Mouse (Mus musculus): ENCODE data around the gene 2810021J22Rik. TPM values are rescaled to one million over a fixed set of nuclear protein-coding genes. Genes with fewer than 3 reads are reported as not detected.
"Not testable (repeated sequence)": the region's sequence is repeated elsewhere in the genome, so short reads cannot be mapped to it uniquely, and the experiment has no call there.

Gene 2810021J22Rik
- 9.4 and 10.4 TPM in 2 replicates for polyA plus RNA-seq (2014; fragmentation: Nextera tagmentation; extraction: Ambion mirVana)

DNA sequence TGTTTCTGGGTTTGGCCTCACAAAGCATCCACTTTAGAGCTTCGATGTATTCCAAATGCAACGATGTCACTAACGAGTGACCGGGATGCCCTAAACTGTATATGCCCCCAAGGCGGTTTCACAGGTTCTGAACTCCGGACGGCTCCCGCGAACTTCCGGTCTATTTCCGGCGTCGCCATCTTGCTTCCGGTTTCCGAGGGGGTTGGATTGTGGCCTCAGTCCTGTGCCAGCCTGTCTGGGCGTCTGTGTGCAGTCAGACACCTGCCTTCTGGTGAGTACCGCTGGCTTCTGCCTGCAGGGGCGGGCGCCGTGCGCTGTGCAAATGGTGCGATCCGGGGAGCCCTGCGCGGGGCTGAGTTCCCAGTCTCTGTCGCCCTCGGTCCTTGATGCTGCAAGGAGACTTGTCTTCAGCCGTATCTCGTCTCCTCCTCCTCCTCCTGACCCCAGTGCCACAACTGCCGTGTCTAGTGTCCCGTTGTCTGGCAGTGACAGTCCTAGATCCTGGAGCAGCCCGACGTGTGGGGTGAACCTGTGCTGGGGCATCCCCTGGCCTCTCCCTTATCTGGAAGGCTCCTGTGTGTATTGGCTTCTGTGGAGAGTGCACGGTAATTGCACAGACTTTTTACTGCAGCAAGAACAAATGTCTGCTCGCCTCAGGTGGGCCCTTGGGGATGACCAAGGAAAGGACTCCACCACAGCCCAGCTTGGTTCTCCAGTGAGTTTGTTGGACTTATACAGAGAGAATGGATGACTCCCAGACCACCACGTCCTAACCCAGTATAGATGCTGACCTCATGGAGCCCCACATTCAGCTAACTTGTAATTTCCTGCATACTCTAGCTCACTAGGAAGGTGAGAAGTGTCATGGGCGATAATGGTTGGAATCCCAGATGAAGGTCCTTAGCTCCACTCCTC lies at the start of gene 2810021J22Rik:
Gene 2810021J22Rik, plus strand, starts transcription at position 178 of the 915 bp plus-strand sequence.
- Histone ChIP-seq H3K9me3 (ENCODE audit: control insufficient read depth, low read length) (no peaks in the 10 kb centered on the region), H3K4me3 (ENCODE audit: low read depth, low read length) (peak within 1 kb of the TSS; percentile 79), H3K27me3 (ENCODE audit: control insufficient read depth, insufficient read depth, low read length) (no peaks in the 10 kb centered on the region), H3K36me3 (ENCODE audit: control insufficient read depth, insufficient read depth, low read length) (peaks cover 2% of the 10 kb centered on the region; the same call in 1 of the 2 replicates), H3K4me2 (ENCODE audit: low read depth, severe bottlenecking) (peak within 1 kb of the TSS; percentile 74), H3K4me1 (ENCODE audit: control insufficient read depth, insufficient read depth, low read length) (peaks cover 10% of the 10 kb centered on the region), H3K9ac (ENCODE audit: low read length) (peak within 1 kb of the TSS; percentile 79), H3K27ac (replicated peaks; ENCODE audit: low read depth, low read length) (peak within 1 kb of the TSS; percentile 36; the same call in 1 of the 2 replicates)
- DNase-seq (ENCODE audit: low spot score) (peak; percentile 88), ATAC-seq (ENCODE audit: insufficient number of reproducible peaks, low FRiP score, low TSS enrichment, low read depth) (peak; percentile 72)
- WGBS, result 6% methylated on average over 37 of the region's 37 CpGs

DNA sequence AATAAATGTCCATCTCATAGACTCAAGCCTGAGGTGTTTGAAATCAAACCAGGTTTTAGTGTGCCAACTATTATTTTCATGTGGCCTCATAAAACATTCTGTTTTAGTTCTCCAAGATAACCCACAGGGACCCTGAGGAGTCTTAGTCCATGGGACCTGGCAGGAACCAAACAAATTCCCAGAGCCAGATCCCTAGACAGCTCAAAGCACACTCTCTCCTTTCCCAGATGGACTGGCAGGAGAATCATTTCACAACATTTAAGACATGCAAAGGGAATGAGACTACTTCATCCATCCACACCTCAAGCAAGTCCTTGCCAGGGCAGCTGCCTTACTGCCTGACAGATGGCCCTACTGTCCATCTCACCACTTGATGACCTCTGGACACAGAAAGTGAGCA lies 38.1 kb upstream of the 2810021J22Rik start, which contains the start of gene Olfr312:
Gene Olfr312, plus strand, starts transcription at position 301 of the 400 bp plus-strand sequence.
- not testable (repeated sequence) for H3K36me3 ChIP-seq (ENCODE audit: control insufficient read depth, insufficient read depth, low read length); H3K9ac ChIP-seq (ENCODE audit: low read length); H3K4me3 ChIP-seq (ENCODE audit: low read depth, low read length); ATAC-seq (ENCODE audit: insufficient number of reproducible peaks, low FRiP score, low TSS enrichment, low read depth); H3K27me3 ChIP-seq (ENCODE audit: control insufficient read depth, insufficient read depth, low read length); H3K9me3 ChIP-seq (ENCODE audit: control insufficient read depth, low read length); DNase-seq (ENCODE audit: low spot score); H3K4me1 ChIP-seq (ENCODE audit: control insufficient read depth, insufficient read depth, low read length); H3K4me2 ChIP-seq (ENCODE audit: low read depth, severe bottlenecking); H3K27ac ChIP-seq (replicated peaks; ENCODE audit: low read depth, low read length)

DNA sequence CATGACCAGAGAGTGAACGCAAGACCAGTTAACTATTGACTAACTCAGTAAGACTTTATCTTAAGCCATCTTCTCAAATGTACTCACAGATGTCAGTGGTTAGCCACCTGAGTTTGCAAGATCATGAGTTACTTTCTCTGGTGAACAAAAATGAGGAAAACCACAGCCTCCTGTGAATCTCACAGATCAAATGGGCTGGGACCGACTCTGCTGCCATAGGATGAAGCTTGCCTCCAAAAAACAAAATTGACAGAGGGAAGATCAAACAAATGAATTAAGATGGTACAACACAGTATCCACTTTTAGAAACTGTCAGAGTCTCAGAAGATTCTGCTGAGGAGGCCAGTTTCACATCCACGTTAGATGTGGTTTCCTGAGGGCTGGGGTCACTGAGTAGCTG lies 37.3 kb upstream of the 2810021J22Rik start:
- Histone ChIP-seq H3K4me2 (ENCODE audit: low read depth, severe bottlenecking) (no peak overlapping the region), H3K9ac (ENCODE audit: low read length) (no peak overlapping the region), H3K4me3 (ENCODE audit: low read depth, low read length) (no peak overlapping the region), H3K4me1 (ENCODE audit: control insufficient read depth, insufficient read depth, low read length) (no peaks in the 10 kb centered on the region), H3K27ac (replicated peaks; ENCODE audit: low read depth, low read length) (no peak overlapping the region), H3K27me3 (ENCODE audit: control insufficient read depth, insufficient read depth, low read length) (no peaks in the 10 kb centered on the region), H3K9me3 (ENCODE audit: control insufficient read depth, low read length) (no peaks in the 10 kb centered on the region), H3K36me3 (ENCODE audit: control insufficient read depth, insufficient read depth, low read length) (no peaks in the 10 kb centered on the region)
- WGBS, result 84% methylated on average over 3 of the region's 3 CpGs
- no peak for ATAC-seq (ENCODE audit: insufficient number of reproducible peaks, low FRiP score, low TSS enrichment, low read depth)
- no peak for DNase-seq (ENCODE audit: low spot score)

DNA sequence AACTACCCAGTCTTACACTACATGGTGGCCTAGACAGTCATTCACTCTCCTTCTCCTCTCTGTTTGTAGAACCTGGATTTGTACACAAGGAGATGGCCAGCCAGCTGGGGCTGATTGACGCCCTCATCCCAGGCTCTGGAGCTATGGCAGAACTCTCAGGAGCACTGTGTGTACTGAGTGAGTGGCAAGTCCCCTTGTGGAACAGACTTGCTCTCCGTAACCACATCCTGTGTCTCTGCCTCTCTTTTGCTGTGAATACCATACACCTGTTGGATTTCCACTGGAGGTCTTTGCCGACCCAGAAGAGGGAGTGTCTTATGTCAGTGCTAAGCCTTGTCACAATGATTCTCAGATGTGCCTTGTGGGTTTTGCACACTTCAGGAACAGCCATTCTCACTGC lies 34.5 kb upstream of the 2810021J22Rik start:
- ATAC-seq (ENCODE audit: insufficient number of reproducible peaks, low FRiP score, low TSS enrichment, low read depth); H3K9ac ChIP-seq (ENCODE audit: low read length); H3K27ac ChIP-seq (replicated peaks; ENCODE audit: low read depth, low read length); DNase-seq (ENCODE audit: low spot score); H3K4me2 ChIP-seq (ENCODE audit: low read depth, severe bottlenecking); H3K9me3 ChIP-seq (ENCODE audit: control insufficient read depth, low read length); H3K27me3 ChIP-seq (ENCODE audit: control insufficient read depth, insufficient read depth, low read length); H3K4me1 ChIP-seq (ENCODE audit: control insufficient read depth, insufficient read depth, low read length); H3K4me3 ChIP-seq (ENCODE audit: low read depth, low read length); H3K36me3 ChIP-seq (ENCODE audit: control insufficient read depth, insufficient read depth, low read length): not testable (repeated sequence)
- 73% methylated on average over 3 of the region's 3 CpGs for WGBS

DNA sequence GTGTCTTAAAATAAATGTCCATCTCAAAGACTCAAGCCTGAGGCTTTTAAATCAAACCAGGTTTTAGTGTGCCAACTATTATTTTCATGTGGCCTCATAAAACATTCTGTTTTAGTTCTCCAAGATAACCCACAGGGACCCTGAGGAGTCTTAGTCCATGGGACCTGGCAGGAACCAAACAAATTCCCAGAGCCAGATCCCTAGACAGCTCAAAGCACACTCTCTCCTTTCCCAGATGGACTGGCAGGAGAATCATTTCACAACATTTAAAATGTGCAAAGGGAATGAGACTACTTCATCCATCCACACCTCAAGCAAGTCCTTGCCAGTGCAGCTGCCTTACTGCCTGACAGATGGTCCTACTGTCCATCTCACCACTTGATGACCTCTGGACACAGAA lies 28.1 kb upstream of the 2810021J22Rik start, which contains the start of gene Olfr311:
Gene Olfr311, plus strand, starts transcription at position 301 of the 400 bp plus-strand sequence.
- not testable (repeated sequence) for H3K4me1 ChIP-seq (ENCODE audit: control insufficient read depth, insufficient read depth, low read length); H3K9me3 ChIP-seq (ENCODE audit: control insufficient read depth, low read length); ATAC-seq (ENCODE audit: insufficient number of reproducible peaks, low FRiP score, low TSS enrichment, low read depth); H3K4me3 ChIP-seq (ENCODE audit: low read depth, low read length); H3K4me2 ChIP-seq (ENCODE audit: low read depth, severe bottlenecking); H3K9ac ChIP-seq (ENCODE audit: low read length); H3K27me3 ChIP-seq (ENCODE audit: control insufficient read depth, insufficient read depth, low read length); DNase-seq (ENCODE audit: low spot score); H3K36me3 ChIP-seq (ENCODE audit: control insufficient read depth, insufficient read depth, low read length); H3K27ac ChIP-seq (replicated peaks; ENCODE audit: low read depth, low read length)

DNA sequence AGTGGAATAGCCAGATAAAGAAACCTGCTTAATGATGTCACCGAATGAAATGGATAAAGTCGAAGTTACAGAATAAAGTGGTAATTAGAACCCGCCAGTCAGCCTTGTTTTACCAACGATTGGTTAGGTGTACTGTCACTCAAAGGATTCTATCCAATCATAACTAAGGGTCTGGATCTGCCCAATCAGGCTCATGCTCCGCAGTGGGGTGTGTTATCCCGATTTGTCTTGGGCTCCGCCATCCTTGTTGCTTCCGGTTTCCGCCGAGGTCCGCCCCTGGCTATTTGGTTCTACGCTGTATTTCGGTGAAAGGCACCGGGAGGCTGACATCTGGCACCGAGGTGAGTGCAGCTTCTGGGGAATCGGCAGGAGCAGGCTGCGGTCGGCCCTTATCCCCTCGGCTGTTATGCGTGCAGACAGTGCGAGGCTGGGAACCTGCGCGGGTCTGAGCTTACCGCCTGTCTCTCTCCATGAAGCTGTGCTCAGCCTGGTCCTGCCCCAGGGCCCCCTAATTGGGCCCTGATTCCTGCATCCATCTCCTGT lies 20.0 kb upstream of the 2810021J22Rik start, which contains the start of gene Gm12258:
Gene Gm12258, plus strand, starts transcription at position 240 of the 543 bp plus-strand sequence.
- ATAC-seq (ENCODE audit: insufficient number of reproducible peaks, low FRiP score, low TSS enrichment, low read depth) (peak; percentile 100), DNase-seq (ENCODE audit: low spot score) (peak; percentile 85)
- Histone ChIP-seq H3K9me3 (ENCODE audit: control insufficient read depth, low read length) (no peaks in the 10 kb centered on the region), H3K9ac (ENCODE audit: low read length) (peak within 1 kb of the TSS; percentile 75), H3K36me3 (ENCODE audit: control insufficient read depth, insufficient read depth, low read length) (peaks cover 2% of the 10 kb centered on the region; the same call in 1 of the 2 replicates), H3K4me1 (ENCODE audit: control insufficient read depth, insufficient read depth, low read length) (peaks cover 3% of the 10 kb centered on the region), H3K4me2 (ENCODE audit: low read depth, severe bottlenecking) (peak within 1 kb of the TSS; percentile 66), H3K27me3 (ENCODE audit: control insufficient read depth, insufficient read depth, low read length) (no peaks in the 10 kb centered on the region), H3K4me3 (ENCODE audit: low read depth, low read length) (peak within 1 kb of the TSS; percentile 71), H3K27ac (replicated peaks; ENCODE audit: low read depth, low read length) (no peak within 1 kb of the TSS)
- 0% methylated on average over 24 of the region's 24 CpGs for WGBS

DNA sequence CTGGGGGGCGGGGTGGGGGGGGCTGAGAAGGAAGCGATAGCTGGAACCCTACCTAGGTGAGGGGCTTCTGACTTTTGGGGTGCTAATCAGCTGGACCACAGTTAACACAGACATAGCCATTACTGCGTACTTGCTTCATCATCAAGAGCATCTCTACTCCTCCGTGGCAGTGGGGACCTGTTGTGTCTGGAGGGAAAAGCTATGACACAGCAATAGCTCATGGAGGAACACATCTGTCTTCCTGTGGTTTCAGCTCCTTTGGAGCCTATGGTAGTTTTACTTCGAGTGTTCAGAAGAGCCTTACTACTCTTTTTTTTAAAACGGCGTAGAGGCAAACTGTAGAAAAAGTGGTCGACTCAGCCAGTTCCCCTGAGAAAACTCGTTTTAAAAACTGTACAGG lies 19.4 kb upstream of the 2810021J22Rik start:
- Histone ChIP-seq H3K4me1 (ENCODE audit: control insufficient read depth, insufficient read depth, low read length) (peaks cover 3% of the 10 kb centered on the region), H3K9ac (ENCODE audit: low read length) (peak overlapping the region; percentile 75), H3K4me3 (ENCODE audit: low read depth, low read length) (peak overlapping the region; percentile 71), H3K27me3 (ENCODE audit: control insufficient read depth, insufficient read depth, low read length) (no peaks in the 10 kb centered on the region), H3K27ac (replicated peaks; ENCODE audit: low read depth, low read length) (no peak overlapping the region), H3K4me2 (ENCODE audit: low read depth, severe bottlenecking) (peak overlapping the region; percentile 66), H3K9me3 (ENCODE audit: control insufficient read depth, low read length) (no peaks in the 10 kb centered on the region), H3K36me3 (ENCODE audit: control insufficient read depth, insufficient read depth, low read length) (peaks cover 2% of the 10 kb centered on the region; the same call in 1 of the 2 replicates)
- ATAC-seq (ENCODE audit: insufficient number of reproducible peaks, low FRiP score, low TSS enrichment, low read depth), result no peak
- WGBS, result 50% methylated on average over 9 of the region's 9 CpGs
- DNase-seq (ENCODE audit: low spot score), result no peak

DNA sequence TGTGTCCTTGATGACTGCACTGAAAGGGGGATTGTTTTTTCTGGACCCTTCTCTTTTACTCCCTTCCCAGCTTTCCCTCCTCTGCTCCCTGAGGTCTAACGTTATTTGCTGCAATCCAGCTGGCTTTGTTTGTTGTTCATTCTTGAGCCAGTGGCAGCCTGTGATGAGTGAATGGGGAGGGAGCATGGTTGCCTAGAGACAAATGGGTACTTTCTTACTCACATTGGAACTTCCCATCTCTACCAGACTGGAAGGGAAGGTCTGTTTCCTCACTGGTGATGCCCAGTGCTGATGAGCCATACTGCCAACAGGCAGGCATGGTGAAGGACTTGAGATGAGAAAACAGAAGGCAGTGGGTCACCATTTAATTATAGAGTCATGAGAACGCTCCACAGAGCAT lies 17.3 kb upstream of the 2810021J22Rik start:
- WGBS, result 78% methylated on average over 2 of the region's 2 CpGs
- no peak for ATAC-seq (ENCODE audit: insufficient number of reproducible peaks, low FRiP score, low TSS enrichment, low read depth)
- Histone ChIP-seq H3K4me3 (ENCODE audit: low read depth, low read length) (no peak overlapping the region), H3K9ac (ENCODE audit: low read length) (no peak overlapping the region), H3K27ac (replicated peaks; ENCODE audit: low read depth, low read length) (no peak overlapping the region), H3K4me1 (ENCODE audit: control insufficient read depth, insufficient read depth, low read length) (peaks cover 3% of the 10 kb centered on the region), H3K4me2 (ENCODE audit: low read depth, severe bottlenecking) (no peak overlapping the region), H3K36me3 (ENCODE audit: control insufficient read depth, insufficient read depth, low read length) (peaks cover 2% of the 10 kb centered on the region; the same call in 1 of the 2 replicates), H3K9me3 (ENCODE audit: control insufficient read depth, low read length) (no peaks in the 10 kb centered on the region), H3K27me3 (ENCODE audit: control insufficient read depth, insufficient read depth, low read length) (no peaks in the 10 kb centered on the region)
- no peak for DNase-seq (ENCODE audit: low spot score)
